Mouse (Mus musculus) limb, embryonic 14.5 days (tissue): ENCODE results near the gene Taf15. TPM values are rescaled to one million over a fixed set of nuclear protein-coding genes. Genes with fewer than 3 reads are reported as not detected.
"Not testable (repeated sequence)": the region's sequence is repeated elsewhere in the genome, so short reads cannot be mapped to it uniquely, and the experiment has no call there.

Source experiments
- ATAC-seq: fragments of 200-750 bp; cut with Nextera tagmentation; 2 replicates; pipeline ENCODE4 v1.8.0; 2017; ENCODE audit warnings: low read depth, moderate number of reproducible peaks, moderate TSS enrichment; ENCODE audit not compliant: low FRiP score
- DNase-seq: peaks from one replicate; pipeline ENCODE4 v3.0.0-alpha.2; 2015; ENCODE audit warnings: low spot score
- H3K27ac ChIP-seq: fragments of 300-500 bp; sonication (generic); replicated peaks from 2 replicates; pipeline ENCODE4 v1.5.1; 2014; ENCODE audit warnings: low read depth, mild to moderate bottlenecking, low read length, moderate library complexity, mixed read lengths
- H3K27me3 ChIP-seq: fragments of 300-500 bp; sonication (generic); 2 replicates; pipeline ENCODE4 v1.6.1; 2014; ENCODE audit warnings: low read length, mixed read lengths; ENCODE audit not compliant: control insufficient read depth, insufficient read depth
- H3K36me3 ChIP-seq: fragments of 300-500 bp; sonication (generic); 2 replicates; pipeline ENCODE4 v1.6.1; 2014; ENCODE audit warnings: mild to moderate bottlenecking, low read length, moderate library complexity, mixed read lengths; ENCODE audit not compliant: control insufficient read depth, insufficient read depth
- H3K4me1 ChIP-seq: fragments of 300-500 bp; sonication (generic); 2 replicates; pipeline ENCODE4 v1.6.1; 2014; ENCODE audit warnings: antibody characterized with exemption, low read length, mixed read lengths; ENCODE audit not compliant: control insufficient read depth, insufficient read depth
- H3K4me2 ChIP-seq: fragments of 300-500 bp; sonication (generic); replicated peaks from 2 replicates; pipeline ENCODE4 v1.6.1; 2014; ENCODE audit warnings: low read depth, mild to moderate bottlenecking, low read length, moderate library complexity; ENCODE audit not compliant: severe bottlenecking
- H3K4me3 ChIP-seq: fragments of 300-500 bp; sonication (generic); replicated peaks from 2 replicates; pipeline ENCODE4 v1.5.1; 2014; ENCODE audit warnings: low read length
- H3K9ac ChIP-seq: fragments of 300-500 bp; sonication (generic); 2 replicates; pipeline ENCODE4 v1.6.1; 2014; ENCODE audit warnings: mild to moderate bottlenecking, low read depth, low read length, moderate library complexity; ENCODE audit not compliant: severe bottlenecking
- H3K9me3 ChIP-seq: fragments of 300-500 bp; sonication (generic); 2 replicates; pipeline ENCODE4 v1.6.1; 2016; ENCODE audit warnings: low read length; ENCODE audit not compliant: control insufficient read depth
- POLR2A ChIP-seq: fragments of 200-500 bp; IDR thresholded peaks from 2 replicates; pipeline ENCODE4 v1.8.0; 2012; ENCODE audit warnings: inconsistent platforms, mild to moderate bottlenecking, moderate library complexity, borderline replicate concordance; ENCODE audit not compliant: insufficient read depth, insufficient read length; ENCODE audit errors: extremely low read depth
- WGBS: fragments of 180-500 bp; shearing (Covaris S2); extraction: QIAGEN DNeasy Blood & Tissue Kit; methylation state at CpG from one replicate; pipeline ENCODE4 v1.1.7; 2014; 5-methylcytosine and 5-hydroxymethylcytosine counted together
- polyA plus RNA-seq, 2 experiments: library from polyadenylated mRNA; depleted of rRNA in 1 of 2; stranded (reverse) in 1 of 2; unstranded in 1 of 2; fragments of >200 nt; fragmentation: Nextera tagmentation in 1 of 2; extraction: Ambion mirVana in 1 of 2; gene quantifications; 2 replicates each; pipeline versions ENCODE4 v1.2.1 to v1.2.3; 2012 to 2014

Gene Taf15
- polyA plus RNA-seq, 2 experiments: 8.3 to 103 TPM

- ATAC-seq: no peak
- no peak overlapping the region for H3K4me3 ChIP-seq
- no peak overlapping the region for H3K9ac ChIP-seq
- WGBS: 68% methylated on average over 2 of the region's 2 CpGs
- no peaks in the 10 kb centered on the region for H3K27me3 ChIP-seq
- H3K4me1 ChIP-seq: peaks cover 9% of the 10 kb centered on the region
- DNase-seq: no peak
- H3K27ac ChIP-seq: no peak overlapping the region
- TF ChIP-seq POLR2A: no peak
- no peaks in the 10 kb centered on the region for H3K9me3 ChIP-seq
- H3K4me2 ChIP-seq: no peak overlapping the region
- no peaks in the 10 kb centered on the region for H3K36me3 ChIP-seq
Measured at GRCm38 (mm10) chr11:83540931-83541330, 68.0 kb downstream of the Taf15 start.

GRCm38 (mm10) chr11:83541415-83541814 is 68.5 kb downstream of the Taf15 start:
- 79% methylated on average over 3 of the region's 3 CpGs for WGBS
- peaks cover 5% of the 10 kb centered on the region; the same call in 1 of the 2 replicates for H3K4me1 ChIP-seq
- DNase-seq: no peak
- no peak overlapping the region for H3K4me3 ChIP-seq
- H3K36me3 ChIP-seq: no peaks in the 10 kb centered on the region
- no peak for TF ChIP-seq POLR2A
- H3K4me2 ChIP-seq: no peak overlapping the region
- H3K9ac ChIP-seq: no peak overlapping the region
- no peaks in the 10 kb centered on the region for H3K9me3 ChIP-seq
- H3K27me3 ChIP-seq: no peaks in the 10 kb centered on the region
- no peak for ATAC-seq
- no peak overlapping the region for H3K27ac ChIP-seq

GRCm38 (mm10) chr11:83544214-83544613 is 71.3 kb downstream of the Taf15 start:
- H3K4me1 ChIP-seq: peaks cover 5% of the 10 kb centered on the region; the same call in 1 of the 2 replicates
- no peak overlapping the region for H3K4me2 ChIP-seq
- H3K27ac ChIP-seq: no peak overlapping the region
- DNase-seq (peak; percentile 6), ATAC-seq (no peak)
- no peaks in the 10 kb centered on the region for H3K27me3 ChIP-seq
- H3K36me3 ChIP-seq: no peaks in the 10 kb centered on the region
- TF ChIP-seq POLR2A: no peak
- H3K9ac ChIP-seq: no peak overlapping the region
- no peak overlapping the region for H3K4me3 ChIP-seq
- no peaks in the 10 kb centered on the region for H3K9me3 ChIP-seq
- WGBS: 55% methylated on average over 3 of the region's 3 CpGs

- Histone ChIP-seq H3K4me3 (no peak overlapping the region), H3K36me3 (no peaks in the 10 kb centered on the region), H3K4me1 (no peaks in the 10 kb centered on the region), H3K27ac (no peak overlapping the region), H3K27me3 (no peaks in the 10 kb centered on the region), H3K9ac (no peak overlapping the region), H3K4me2 (no peak overlapping the region), H3K9me3 (no peaks in the 10 kb centered on the region)
- ATAC-seq (no peak), DNase-seq (no peak)
- TF ChIP-seq POLR2A: no peak
- 87% methylated on average over 5 of the region's 5 CpGs for WGBS
Measured at GRCm38 (mm10) chr11:83550186-83550632, 77.3 kb downstream of the Taf15 start.

GRCm38 (mm10) chr11:83551037-83551436 is 78.2 kb downstream of the Taf15 start:
- H3K36me3 ChIP-seq, DNase-seq, ATAC-seq, H3K9ac ChIP-seq, H3K27me3 ChIP-seq, H3K4me2 ChIP-seq, H3K9me3 ChIP-seq, H3K27ac ChIP-seq, H3K4me3 ChIP-seq, H3K4me1 ChIP-seq: not testable (repeated sequence)
- 82% methylated on average over 7 of the region's 7 CpGs for WGBS

- no peaks in the 10 kb centered on the region for H3K9me3 ChIP-seq
- H3K27ac ChIP-seq: no peak overlapping the region
- WGBS: 88% methylated on average over 5 of the region's 5 CpGs
- H3K4me1 ChIP-seq: no peaks in the 10 kb centered on the region
- H3K4me2 ChIP-seq: no peak overlapping the region
- H3K4me3 ChIP-seq: no peak overlapping the region
- H3K27me3 ChIP-seq: no peaks in the 10 kb centered on the region
- no peak for TF ChIP-seq POLR2A
- no peak for ATAC-seq
- no peaks in the 10 kb centered on the region for H3K36me3 ChIP-seq
- no peak overlapping the region for H3K9ac ChIP-seq
- DNase-seq: no peak
Measured at GRCm38 (mm10) chr11:83551668-83552067, 78.8 kb downstream of the Taf15 start.

Other genes with a start within 250 kb of the Taf15 start
- gene Slfn14, start 186.4 kb upstream of the Taf15 start, polyA plus RNA-seq (2012; rRNA removed): 0.06 and 0.09 TPM in 2 replicates
- gene Slfn14, start 186.4 kb upstream of the Taf15 start, polyA plus RNA-seq (2014; fragmentation: Nextera tagmentation; extraction: Ambion mirVana): 0.07 and 0.12 TPM in 2 replicates
- 49.6 and 49.7 TPM in 2 replicates for gene Ap2b1, start 174.1 kb upstream of the Taf15 start, polyA plus RNA-seq (2012; rRNA removed)
- gene Ap2b1, start 174.1 kb upstream of the Taf15 start, polyA plus RNA-seq (2014; fragmentation: Nextera tagmentation; extraction: Ambion mirVana): 62.4 and 67.0 TPM in 2 replicates
- gene Pex12, start 170.5 kb upstream of the Taf15 start, polyA plus RNA-seq (2012; rRNA removed): 11.5 TPM in 2 replicates
- 14.6 and 15.3 TPM in 2 replicates for gene Pex12, start 170.5 kb upstream of the Taf15 start, polyA plus RNA-seq (2014; fragmentation: Nextera tagmentation; extraction: Ambion mirVana)
- 8.4 and 12.3 TPM in 2 replicates for gene Rasl10b, start 63.9 kb upstream of the Taf15 start, polyA plus RNA-seq (2012; rRNA removed)
- gene Rasl10b, start 63.9 kb upstream of the Taf15 start, polyA plus RNA-seq (2014; fragmentation: Nextera tagmentation; extraction: Ambion mirVana): 2.2 and 2.4 TPM in 2 replicates
- 0.03 and 0.04 TPM in 2 replicates for gene Gas2l2, start 43.6 kb upstream of the Taf15 start, polyA plus RNA-seq (2012; rRNA removed)
- not detected in 2 replicates for gene Gas2l2, start 43.6 kb upstream of the Taf15 start, polyA plus RNA-seq (2014; fragmentation: Nextera tagmentation; extraction: Ambion mirVana)
- 0.57 and 1.2 TPM in 2 replicates for gene 1700020L24Rik, start 35.4 kb upstream of the Taf15 start, polyA plus RNA-seq (2012; rRNA removed)
- gene 1700020L24Rik, start 35.4 kb upstream of the Taf15 start, polyA plus RNA-seq (2014; fragmentation: Nextera tagmentation; extraction: Ambion mirVana): 0.33 and 0.39 TPM in 2 replicates
- 4.6 and 5.7 TPM in 2 replicates for gene Mmp28, start 10.0 kb upstream of the Taf15 start, polyA plus RNA-seq (2012; rRNA removed)
- gene Mmp28, start 10.0 kb upstream of the Taf15 start, polyA plus RNA-seq (2014; fragmentation: Nextera tagmentation; extraction: Ambion mirVana): 2.4 and 3.6 TPM in 2 replicates
- gene Heatr9, start 49.1 kb downstream of the Taf15 start, polyA plus RNA-seq (2012; rRNA removed): not detected in 2 replicates
- not detected in 2 replicates for gene Heatr9, start 49.1 kb downstream of the Taf15 start, polyA plus RNA-seq (2014; fragmentation: Nextera tagmentation; extraction: Ambion mirVana)
- 0.48 and 0.81 TPM in 2 replicates for gene Ccl5, start 57.4 kb downstream of the Taf15 start, polyA plus RNA-seq (2012; rRNA removed)
- gene Ccl5, start 57.4 kb downstream of the Taf15 start, polyA plus RNA-seq (2014; fragmentation: Nextera tagmentation; extraction: Ambion mirVana): 0.70 and 0.81 TPM in 2 replicates
- 3.0 and 4.2 TPM in 2 replicates for gene Ccl9, start 105.5 kb downstream of the Taf15 start, polyA plus RNA-seq (2012; rRNA removed)
- gene Ccl9, start 105.5 kb downstream of the Taf15 start, polyA plus RNA-seq (2014; fragmentation: Nextera tagmentation; extraction: Ambion mirVana): 6.8 and 7.3 TPM in 2 replicates
- 1.5 and 2.0 TPM in 2 replicates for gene Ccl6, start 120.0 kb downstream of the Taf15 start, polyA plus RNA-seq (2012; rRNA removed)
- 5.0 and 6.5 TPM in 2 replicates for gene Ccl6, start 120.0 kb downstream of the Taf15 start, polyA plus RNA-seq (2014; fragmentation: Nextera tagmentation; extraction: Ambion mirVana)
- not detected in 2 replicates for gene Rpl9-ps1, start 172.5 kb downstream of the Taf15 start, polyA plus RNA-seq (2012; rRNA removed)
- gene Rpl9-ps1, start 172.5 kb downstream of the Taf15 start, polyA plus RNA-seq (2014; fragmentation: Nextera tagmentation; extraction: Ambion mirVana): not detected in 2 replicates
- gene Ccl3, start 176.3 kb downstream of the Taf15 start, polyA plus RNA-seq (2012; rRNA removed): 1.9 and 3.5 TPM in 2 replicates
- gene Ccl3, start 176.3 kb downstream of the Taf15 start, polyA plus RNA-seq (2014; fragmentation: Nextera tagmentation; extraction: Ambion mirVana): 1.4 and 2.3 TPM in 2 replicates
- 0.80 and 0.88 TPM in 2 replicates for gene Ccl4, start 189.5 kb downstream of the Taf15 start, polyA plus RNA-seq (2012; rRNA removed)
- gene Ccl4, start 189.5 kb downstream of the Taf15 start, polyA plus RNA-seq (2014; fragmentation: Nextera tagmentation; extraction: Ambion mirVana): 1.0 and 1.2 TPM in 2 replicates
- 1.2 and 1.3 TPM in 2 replicates for gene Wfdc17, start 230.9 kb downstream of the Taf15 start, polyA plus RNA-seq (2012; rRNA removed)
- 3.0 and 3.2 TPM in 2 replicates for gene Wfdc17, start 230.9 kb downstream of the Taf15 start, polyA plus RNA-seq (2014; fragmentation: Nextera tagmentation; extraction: Ambion mirVana)
- gene Wfdc18, start 235.9 kb downstream of the Taf15 start, polyA plus RNA-seq (2012; rRNA removed): 0.24 and 0.35 TPM in 2 replicates
- gene Wfdc18, start 235.9 kb downstream of the Taf15 start, polyA plus RNA-seq (2014; fragmentation: Nextera tagmentation; extraction: Ambion mirVana): 0.40 and 0.43 TPM in 2 replicates